Mouse (Mus musculus) gastrocnemius, adult 18-20 months (tissue): ENCODE data around the gene Lrrc61. TPM values are rescaled to one million over a fixed set of nuclear protein-coding genes. Genes with fewer than 3 reads are reported as not detected.
A peak's percentile ranks its signal among the peaks of the same experiment; 100 is the strongest.

Experiments used
- DNase-seq: peaks from one replicate; pipeline ENCODE4 v3.0.0; 2021; ENCODE audit warnings: low spot score
- total RNA-seq, 2 experiments: library from RNA; stranded (reverse); gene quantifications; 2 replicates each; pipeline ENCODE4 v1.2.3; 2021

Gene Lrrc61
- total RNA-seq, 2 experiments from 2014 or later, result 21.1 to 25.5 TPM

- peak; percentile 51 for DNase-seq
These were observed 8.3 kb upstream of the Lrrc61 start for GRCm38 (mm10) chr6:48546271-48546670.

GRCm38 (mm10) chr6:48546858-48547257 lies 7.7 kb upstream of the Lrrc61 start:
- peak; percentile 64 for DNase-seq

GRCm38 (mm10) chr6:48548314-48548713 lies 6.3 kb upstream of the Lrrc61 start:
- DNase-seq, result no peak

DNA sequence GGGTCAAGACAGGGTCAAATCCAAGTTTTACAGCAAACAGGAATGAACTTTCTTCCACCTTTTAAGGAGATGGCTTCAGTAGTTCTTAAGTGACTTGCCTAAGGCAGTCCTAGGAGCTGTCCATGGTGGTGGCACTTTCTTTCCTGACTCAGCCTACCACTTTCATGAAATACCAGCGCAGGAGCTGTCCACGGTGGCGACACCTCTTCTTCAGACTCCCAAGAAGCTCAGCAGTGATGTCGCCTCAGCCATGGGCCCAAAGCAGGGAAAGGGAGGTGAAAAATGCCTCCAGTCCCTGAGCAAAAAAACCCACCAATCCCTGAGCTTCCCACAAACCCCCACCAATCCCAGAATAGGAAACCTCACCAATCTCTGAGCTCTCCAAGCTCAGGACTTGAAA lies 1.7 kb upstream of the Lrrc61 start:
- DNase-seq, result peak; percentile 36

DNA sequence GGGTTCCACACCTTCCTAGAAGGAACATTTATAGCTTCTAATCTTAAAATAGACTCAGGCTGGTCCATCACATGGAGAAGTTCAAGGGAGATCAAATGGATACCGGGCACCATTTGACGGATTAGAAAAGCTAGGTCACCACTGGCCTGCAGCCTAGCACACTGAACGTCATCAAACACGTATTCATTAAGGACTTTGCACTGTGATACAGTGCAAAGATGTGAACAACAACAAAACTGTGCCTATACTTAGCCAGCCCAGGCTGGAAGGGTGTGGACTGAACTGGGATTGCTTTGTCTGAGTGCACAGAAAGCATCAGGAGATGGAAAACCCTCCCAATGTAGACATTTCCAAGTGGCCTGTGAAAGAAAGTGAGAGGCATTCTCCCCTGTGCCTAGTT lies 777 bp upstream of the Lrrc61 start:
- DNase-seq, result peak; percentile 83

GRCm38 (mm10) chr6:48555104-48555890 lies 701 bp downstream of the Lrrc61 start:
- peak; percentile 75 for DNase-seq

DNA sequence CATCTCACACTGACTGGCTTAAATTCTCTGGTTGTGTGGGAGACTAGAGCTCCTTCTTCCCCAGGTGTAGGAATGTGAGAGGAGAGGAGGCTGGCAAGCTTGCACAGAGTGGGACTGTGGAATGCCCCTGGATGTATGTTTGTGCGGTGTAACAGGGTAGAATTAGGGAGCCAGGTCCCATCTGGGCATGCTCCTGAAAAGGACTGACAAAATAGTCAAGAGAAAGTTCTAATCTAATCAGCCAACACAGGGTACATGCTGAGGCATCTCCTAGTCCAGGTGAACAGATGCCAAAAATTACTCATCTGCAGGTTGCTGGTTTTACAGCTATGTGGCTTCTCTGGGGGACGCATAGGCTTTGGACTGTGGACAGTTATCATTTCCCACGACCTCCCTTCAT lies 1.4 kb downstream of the Lrrc61 start:
- DNase-seq, result no peak

- no peak for DNase-seq
These were observed 11.2 kb downstream of the Lrrc61 start for GRCm38 (mm10) chr6:48565693-48566310.

DNA sequence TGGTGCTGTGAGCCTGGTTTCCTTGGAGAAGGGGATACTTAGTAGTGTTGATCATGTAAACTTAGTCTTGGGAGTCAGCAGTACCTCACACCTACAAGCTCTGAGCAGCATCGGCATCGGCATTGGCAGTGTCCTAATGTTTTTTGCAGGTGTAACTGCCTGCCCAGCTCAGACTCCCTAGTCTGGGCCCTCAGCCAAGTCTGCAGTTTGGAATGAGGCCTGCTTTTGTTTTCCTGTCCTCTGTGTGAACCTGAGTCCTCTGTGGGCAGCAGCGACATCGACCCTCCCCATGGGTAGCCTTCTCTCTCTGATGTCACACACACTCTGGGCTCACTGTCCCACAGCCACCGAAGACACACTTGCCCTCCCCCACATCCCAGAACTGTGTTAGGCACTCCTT lies 11.7 kb downstream of the Lrrc61 start:
- peak; percentile 43 for DNase-seq

DNA sequence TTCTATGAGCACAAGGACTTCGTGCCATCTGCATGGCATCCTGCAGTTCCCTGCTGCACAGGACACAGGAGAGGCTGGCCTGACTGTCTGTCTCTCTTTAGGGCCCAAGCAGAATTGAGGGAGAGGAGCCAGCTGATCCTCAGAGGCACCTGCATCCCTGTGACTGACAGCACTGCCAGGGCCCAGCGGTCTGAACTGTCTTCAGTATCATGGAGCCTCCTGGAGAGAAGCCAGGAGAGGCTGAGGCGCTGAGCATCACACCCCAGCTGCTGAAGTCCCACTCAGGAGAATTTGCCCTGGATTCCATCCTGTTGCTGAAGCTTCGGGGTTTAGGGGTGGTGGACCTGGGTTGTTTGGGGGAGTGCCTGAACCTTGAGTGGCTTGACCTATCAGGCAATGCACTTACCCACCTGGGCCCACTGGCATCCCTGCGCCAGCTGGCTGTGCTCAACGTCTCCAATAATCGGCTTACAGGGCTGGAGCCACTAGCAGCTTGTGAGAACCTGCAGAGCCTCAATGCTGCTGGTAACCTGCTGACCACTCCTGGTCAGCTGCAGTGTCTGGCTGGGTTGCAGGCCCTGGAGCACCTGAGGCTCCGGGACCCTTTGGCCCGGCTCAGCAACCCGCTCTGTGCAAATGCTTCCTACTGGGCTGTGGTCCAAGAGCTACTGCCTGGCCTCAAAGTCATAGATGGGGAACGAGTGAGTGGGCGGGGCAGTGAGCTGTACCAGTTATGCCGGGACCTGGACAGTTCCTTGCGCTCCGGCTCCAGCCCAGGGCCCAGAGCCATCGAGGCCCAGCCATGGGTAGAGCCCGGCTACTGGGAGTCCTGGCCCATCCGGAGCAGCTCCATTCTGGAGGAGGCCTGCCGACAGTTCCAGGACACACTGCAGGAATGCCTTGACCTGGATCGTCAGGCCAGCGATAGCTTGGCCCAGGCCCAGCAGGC lies 13.7 kb downstream of the Lrrc61 start:
- peak; percentile 43 for DNase-seq

DNA sequence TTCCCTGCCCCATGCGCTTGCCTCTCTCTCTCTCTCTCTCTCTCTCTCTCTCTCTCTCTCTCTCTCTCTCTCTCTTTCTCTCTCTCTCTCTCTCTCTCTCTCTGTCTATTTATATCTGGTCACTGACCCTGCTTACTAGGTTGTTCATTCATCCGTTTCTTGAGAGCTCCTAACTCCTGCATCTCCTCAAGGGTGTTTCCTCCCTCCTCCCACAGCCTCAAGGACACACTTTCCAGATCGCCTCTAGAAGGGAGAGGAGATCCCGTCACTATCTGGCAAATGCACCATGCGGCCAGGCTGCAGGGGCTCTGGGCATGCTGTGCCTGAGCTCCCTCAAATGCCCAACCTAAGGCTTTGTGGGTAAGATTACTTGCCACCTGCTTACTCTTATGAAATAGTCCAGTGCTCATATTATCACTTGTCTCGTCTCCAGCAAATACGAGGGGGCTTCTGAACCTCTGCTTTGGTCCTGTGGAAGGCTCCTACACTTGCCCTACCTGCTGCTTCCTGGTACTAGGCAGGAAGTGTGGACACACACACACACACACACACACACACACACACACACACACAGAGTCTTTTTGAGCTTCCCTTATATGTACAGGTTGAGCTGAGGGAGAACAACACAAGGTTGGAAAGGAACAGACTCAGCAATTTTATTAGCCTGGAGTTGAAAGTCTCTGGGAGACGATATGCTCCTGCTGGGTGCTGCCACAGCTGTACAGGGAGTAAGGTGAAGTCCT lies 14.6 kb downstream of the Lrrc61 start:
- DNase-seq, result no peak

GRCm38 (mm10) chr6:48572014-48572413 lies 17.4 kb downstream of the Lrrc61 start:
- no peak for DNase-seq

DNA sequence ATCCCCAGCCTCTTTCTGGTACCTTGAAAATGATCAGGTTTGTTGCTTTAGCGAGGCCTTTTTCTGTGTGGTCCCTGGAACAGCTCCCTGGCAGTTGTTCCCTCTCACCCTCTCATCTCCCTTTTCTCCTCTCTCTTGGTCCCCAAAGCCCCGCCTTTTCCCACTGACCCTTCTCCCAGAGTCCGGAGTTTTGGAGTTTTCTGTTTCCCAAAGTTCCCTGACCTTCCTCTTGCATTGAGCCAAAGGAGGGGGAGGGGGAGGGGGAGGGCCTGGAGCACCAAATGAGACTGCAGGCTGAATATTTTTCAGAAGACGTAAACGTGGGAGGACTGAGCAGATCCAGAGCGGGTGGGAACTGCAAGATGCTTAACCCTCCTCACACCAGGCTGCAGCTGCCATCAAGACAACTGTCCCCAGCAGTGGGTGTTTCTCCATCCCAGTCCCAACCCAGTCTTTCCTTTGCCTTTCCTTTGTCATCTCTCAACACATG lies 18.0 kb downstream of the Lrrc61 start, which contains the start of gene Rarres2:
TSS of gene Rarres2 (minus strand) at position 218 of the 490 bp plus-strand sequence.
- peak; percentile 71 for DNase-seq

DNA sequence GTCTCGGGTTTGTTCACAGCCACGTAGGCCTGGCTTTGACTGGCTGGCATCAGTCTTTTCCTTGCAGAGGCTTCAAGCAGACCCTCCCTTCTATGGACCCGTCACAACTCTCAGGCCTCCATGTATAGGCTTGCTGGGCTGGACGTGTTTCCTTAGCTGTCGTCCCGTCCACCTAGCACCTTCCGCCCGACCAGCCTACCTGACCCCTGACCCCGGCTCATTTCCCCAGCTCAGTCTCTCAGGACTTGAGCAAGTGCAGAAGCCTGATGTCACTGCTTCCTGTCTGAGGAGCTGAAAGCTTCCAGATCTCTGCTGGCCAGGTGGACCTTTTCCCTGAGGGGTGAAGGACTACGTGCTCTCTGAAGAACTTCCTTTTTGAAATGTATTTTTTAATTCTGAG lies 18.7 kb downstream of the Lrrc61 start:
- no peak for DNase-seq

- DNase-seq, result no peak
These were observed 19.4 kb downstream of the Lrrc61 start for GRCm38 (mm10) chr6:48573981-48574380.

DNA sequence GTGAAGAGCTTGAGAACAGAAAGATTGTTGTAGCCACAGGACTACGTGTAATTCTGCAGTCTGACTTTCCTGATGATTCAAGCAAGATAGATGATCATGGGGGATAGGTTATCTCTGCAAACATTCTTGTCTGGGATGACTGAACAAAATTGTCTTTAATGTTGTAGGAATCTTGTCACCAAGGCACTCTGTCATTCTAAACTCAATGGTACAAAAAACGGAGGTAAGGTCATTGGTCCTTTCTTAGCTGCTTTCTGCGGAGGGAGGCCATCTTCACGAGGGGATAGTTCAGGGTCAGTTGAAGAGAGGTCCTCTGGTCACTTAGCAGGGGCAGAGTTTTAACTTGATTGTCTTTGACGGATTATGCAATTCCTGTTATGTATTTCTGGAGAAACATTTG lies 24.1 kb downstream of the Lrrc61 start:
- DNase-seq, result no peak

GRCm38 (mm10) chr6:48579215-48579648 lies 24.6 kb downstream of the Lrrc61 start:
- peak; percentile 28 for DNase-seq

GRCm38 (mm10) chr6:48581257-48581656 lies 26.7 kb downstream of the Lrrc61 start:
- DNase-seq, result no peak

DNA sequence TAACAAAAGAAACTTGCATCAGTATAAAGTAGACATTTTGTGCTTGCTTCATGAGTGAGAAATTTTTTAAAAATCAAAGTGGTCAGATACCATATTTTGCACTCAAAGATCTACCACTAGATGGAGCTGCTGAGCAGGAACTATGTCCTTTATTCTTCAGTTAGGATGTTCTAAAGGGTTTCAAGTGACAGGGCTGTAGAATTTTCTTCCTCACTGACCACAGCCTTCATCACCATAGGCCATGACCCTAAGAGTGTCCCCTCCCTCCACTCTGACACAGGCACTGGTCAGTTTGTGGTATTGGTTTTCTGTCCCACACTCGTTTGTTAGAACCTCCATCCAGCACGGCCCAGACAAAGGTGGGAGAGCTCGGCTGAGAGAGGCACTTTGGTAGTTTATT lies 27.4 kb downstream of the Lrrc61 start:
- peak; percentile 55 for DNase-seq

DNA sequence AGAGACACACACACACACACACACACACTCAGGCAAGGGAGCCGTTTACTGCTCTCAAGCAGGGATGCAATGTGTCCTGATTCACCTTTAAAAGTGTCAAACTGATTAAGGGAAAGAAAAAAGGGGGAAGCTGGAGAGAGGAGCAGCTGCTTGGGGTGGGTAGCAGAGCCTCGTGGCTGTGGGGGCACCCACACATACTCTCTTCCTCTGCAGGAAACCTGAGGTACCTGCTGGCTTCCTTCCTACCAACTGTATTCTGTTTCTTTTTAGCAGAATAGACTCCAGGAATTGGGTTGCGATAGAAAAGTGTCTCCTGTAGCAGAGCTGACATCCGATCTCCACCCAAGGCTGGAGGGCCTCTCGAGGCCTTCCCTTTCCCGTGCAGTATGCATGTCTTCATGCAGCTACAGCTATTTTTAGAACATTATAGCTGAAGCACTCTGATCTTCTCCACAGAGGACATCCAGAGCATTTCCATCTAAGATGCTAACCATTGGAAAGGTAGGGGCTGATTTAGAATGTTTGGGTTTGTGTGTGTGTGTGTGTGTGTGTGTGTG lies 34.7 kb downstream of the Lrrc61 start, which contains the start of gene Gm45021:
TSS of gene Gm45021 (plus strand) at position 417 of the 557 bp plus-strand sequence.
- no peak for DNase-seq
